Mouse (Mus musculus): ENCODE data around the gene Slc9a8. TPM values are rescaled to one million over a fixed set of nuclear protein-coding genes. Genes with fewer than 3 reads are reported as not detected.

Slc9a8 gene
- 3.4 and 4.4 TPM in 2 replicates for polyA plus RNA-seq (2012; ENCODE audit: insufficient read depth, low replicate concordance)

GRCm38 (mm10) chr2:167421330-167422149 lies at the start of gene Slc9a8:
TSS of gene Slc9a8 (plus strand) at chr2:167421712.
- TF ChIP-seq FLI1 (IDR thresholded peaks at IDR 0.05; ENCODE audit: low read length) (peak; percentile 15; the same call in 1 of the 2 replicates), GATA1 (IDR thresholded peaks at IDR 0.05; ENCODE audit: borderline replicate concordance, low read length) (no peak)
- Histone ChIP-seq H3K27me3 (replicated peaks) (peaks cover 3% of the 10 kb centered on the region), H3K36me3 (replicated peaks; ENCODE audit: low read length) (peaks cover 36% of the 10 kb centered on the region), H3K9me3 (no peaks in the 10 kb centered on the region), H3K4me3 (replicated peaks) (peak within 1 kb of the TSS; percentile 93), H3K4me1 (peaks cover 40% of the 10 kb centered on the region)

GRCm38 (mm10) chr2:167373266-167373665 lies 48.2 kb upstream of the Slc9a8 start:
- Histone ChIP-seq H3K36me3 (replicated peaks; ENCODE audit: low read length) (no peaks in the 10 kb centered on the region), H3K9me3 (no peaks in the 10 kb centered on the region), H3K4me1 (peaks cover 9% of the 10 kb centered on the region), H3K4me3 (replicated peaks) (no peak overlapping the region), H3K27me3 (replicated peaks) (peaks cover 86% of the 10 kb centered on the region)
- no peak for TF ChIP-seq FLI1 (IDR thresholded peaks at IDR 0.05; ENCODE audit: low read length)
- TF ChIP-seq GATA1 (IDR thresholded peaks at IDR 0.05; ENCODE audit: borderline replicate concordance, low read length) = no peak

GRCm38 (mm10) chr2:167374191-167374805 lies 47.2 kb upstream of the Slc9a8 start:
- TF ChIP-seq GATA1 (IDR thresholded peaks at IDR 0.05; ENCODE audit: borderline replicate concordance, low read length) (no peak), FLI1 (IDR thresholded peaks at IDR 0.05; ENCODE audit: low read length) (no peak)

GRCm38 (mm10) chr2:167375135-167375534 lies 46.4 kb upstream of the Slc9a8 start:
- peaks cover 85% of the 10 kb centered on the region for H3K27me3 ChIP-seq (replicated peaks)
- H3K36me3 ChIP-seq (replicated peaks; ENCODE audit: low read length) = no peaks in the 10 kb centered on the region
- peak overlapping the region; percentile 74 for H3K4me3 ChIP-seq (replicated peaks)
- peaks cover 5% of the 10 kb centered on the region for H3K4me1 ChIP-seq
- TF ChIP-seq GATA1 (IDR thresholded peaks at IDR 0.05; ENCODE audit: borderline replicate concordance, low read length) = no peak
- TF ChIP-seq FLI1 (IDR thresholded peaks at IDR 0.05; ENCODE audit: low read length) = no peak
- no peaks in the 10 kb centered on the region for H3K9me3 ChIP-seq

More at GRCm38 (mm10) chr2:167374191-167374805, 47.2 kb upstream of the Slc9a8 start:
- no peaks in the 10 kb centered on the region for H3K9me3 ChIP-seq
- H3K4me1 ChIP-seq = peaks cover 5% of the 10 kb centered on the region
- no peaks in the 10 kb centered on the region for H3K36me3 ChIP-seq (replicated peaks; ENCODE audit: low read length)
- peaks cover 86% of the 10 kb centered on the region for H3K27me3 ChIP-seq (replicated peaks)
- no peak overlapping the region for H3K4me3 ChIP-seq (replicated peaks)

GRCm38 (mm10) chr2:167375688-167376087 lies 45.8 kb upstream of the Slc9a8 start:
- peaks cover 5% of the 10 kb centered on the region for H3K4me1 ChIP-seq
- no peak overlapping the region for H3K4me3 ChIP-seq (replicated peaks)

GRCm38 (mm10) chr2:167376160-167376564 lies 45.4 kb upstream of the Slc9a8 start:
- Histone ChIP-seq H3K4me3 (replicated peaks) (no peak overlapping the region), H3K4me1 (peaks cover 5% of the 10 kb centered on the region), H3K9me3 (no peaks in the 10 kb centered on the region), H3K36me3 (replicated peaks; ENCODE audit: low read length) (no peaks in the 10 kb centered on the region), H3K27me3 (replicated peaks) (peaks cover 88% of the 10 kb centered on the region)
- TF ChIP-seq FLI1 (IDR thresholded peaks at IDR 0.05; ENCODE audit: low read length) = no peak
- TF ChIP-seq GATA1 (IDR thresholded peaks at IDR 0.05; ENCODE audit: borderline replicate concordance, low read length) = no peak

More at GRCm38 (mm10) chr2:167375688-167376087, 45.8 kb upstream of the Slc9a8 start:
- Histone ChIP-seq H3K9me3 (no peaks in the 10 kb centered on the region), H3K27me3 (replicated peaks) (peaks cover 88% of the 10 kb centered on the region), H3K36me3 (replicated peaks; ENCODE audit: low read length) (no peaks in the 10 kb centered on the region)
- no peak for TF ChIP-seq GATA1 (IDR thresholded peaks at IDR 0.05; ENCODE audit: borderline replicate concordance, low read length)

GRCm38 (mm10) chr2:167377697-167378096 lies 43.8 kb upstream of the Slc9a8 start:
- TF ChIP-seq FLI1 (IDR thresholded peaks at IDR 0.05; ENCODE audit: low read length) = no peak
- no peak for TF ChIP-seq GATA1 (IDR thresholded peaks at IDR 0.05; ENCODE audit: borderline replicate concordance, low read length)

GRCm38 (mm10) chr2:167378972-167379371 lies 42.5 kb upstream of the Slc9a8 start:
- Histone ChIP-seq H3K9me3 (no peaks in the 10 kb centered on the region), H3K27me3 (replicated peaks) (peaks cover 86% of the 10 kb centered on the region), H3K4me1 (peaks cover 32% of the 10 kb centered on the region), H3K36me3 (replicated peaks; ENCODE audit: low read length) (no peaks in the 10 kb centered on the region), H3K4me3 (replicated peaks) (no peak overlapping the region)
- TF ChIP-seq FLI1 (IDR thresholded peaks at IDR 0.05; ENCODE audit: low read length) (no peak), GATA1 (IDR thresholded peaks at IDR 0.05; ENCODE audit: borderline replicate concordance, low read length) (no peak)

More at GRCm38 (mm10) chr2:167377697-167378096, 43.8 kb upstream of the Slc9a8 start:
- peaks cover 89% of the 10 kb centered on the region for H3K27me3 ChIP-seq (replicated peaks)
- peaks cover 20% of the 10 kb centered on the region for H3K4me1 ChIP-seq
- H3K4me3 ChIP-seq (replicated peaks) = no peak overlapping the region
- H3K36me3 ChIP-seq (replicated peaks; ENCODE audit: low read length) = no peaks in the 10 kb centered on the region
- H3K9me3 ChIP-seq = no peaks in the 10 kb centered on the region

GRCm38 (mm10) chr2:167380615-167381285 lies 40.8 kb upstream of the Slc9a8 start:
- TF ChIP-seq FLI1 (IDR thresholded peaks at IDR 0.05; ENCODE audit: low read length) (no peak), GATA1 (IDR thresholded peaks at IDR 0.05; ENCODE audit: borderline replicate concordance, low read length) (no peak)
- no peaks in the 10 kb centered on the region for H3K9me3 ChIP-seq
- H3K4me3 ChIP-seq (replicated peaks) = peak overlapping the region; percentile 18
- peaks cover 41% of the 10 kb centered on the region for H3K4me1 ChIP-seq
- peaks cover 84% of the 10 kb centered on the region for H3K27me3 ChIP-seq (replicated peaks)
- H3K36me3 ChIP-seq (replicated peaks; ENCODE audit: low read length) = no peaks in the 10 kb centered on the region

All from megakaryocyte, embryonic 14.5 days (primary cell).